Mouse (Mus musculus): Measurements from ENCODE around the gene Gtf2h3. TPM values are rescaled to one million over a fixed set of nuclear protein-coding genes. Genes with fewer than 3 reads are reported as not detected.
"Not testable (repeated sequence)": the region's sequence is repeated elsewhere in the genome, so short reads cannot be mapped to it uniquely, and the experiment has no call there.

The Gtf2h3 gene
- total RNA-seq, 2 experiments from 2014 or later: 12.5 to 13.5 TPM

GRCm38 (mm10) chr5:124629641-124630040 lies 50.7 kb downstream of the Gtf2h3 start:
- no peak for DNase-seq
- intact Hi-C loops (cut with DNase I): no loop called here

- intact Hi-C loops (cut with DNase I): no loop called here
- DNase-seq: no peak
These were observed 52.7 kb downstream of the Gtf2h3 start for GRCm38 (mm10) chr5:124631685-124632084.

- intact Hi-C loops (cut with DNase I): no loop called here
- DNase-seq: no peak
These were observed 53.5 kb downstream of the Gtf2h3 start for GRCm38 (mm10) chr5:124632461-124632860.

- intact Hi-C loops (cut with DNase I): no loop called here
- no peak for DNase-seq
These were observed 54.5 kb downstream of the Gtf2h3 start for GRCm38 (mm10) chr5:124633425-124633824.

GRCm38 (mm10) chr5:124635068-124635467 lies 56.1 kb downstream of the Gtf2h3 start:
- intact Hi-C loops (cut with DNase I); DNase-seq: not testable (repeated sequence)

- intact Hi-C loops (cut with DNase I): no loop called here
- no peak for DNase-seq
These were observed 57.2 kb downstream of the Gtf2h3 start for GRCm38 (mm10) chr5:124636139-124636538.

GRCm38 (mm10) chr5:124636694-124637093 lies 57.8 kb downstream of the Gtf2h3 start:
- intact Hi-C loops (cut with DNase I): no loop called here
- no peak for DNase-seq

- intact Hi-C loops (cut with DNase I): no loop called here
These were observed 58.4 kb downstream of the Gtf2h3 start for GRCm38 (mm10) chr5:124637300-124637699.

GRCm38 (mm10) chr5:124637836-124638235 lies 58.9 kb downstream of the Gtf2h3 start:
- DNase-seq: no peak
- intact Hi-C loops (cut with DNase I): no loop called here

More at GRCm38 (mm10) chr5:124637300-124637699, 58.4 kb downstream of the Gtf2h3 start:
- DNase-seq: no peak

Other genes with a start within 250 kb of the Gtf2h3 start
- 100 to 1,000 TPM; 121 to 128 TPM for gene Cdk2ap1, start 216.1 kb upstream of the Gtf2h3 start, total RNA-seq (2021)
- 10 to 100 TPM; 35.4 to 40.5 TPM for gene Sbno1, start 153.1 kb upstream of the Gtf2h3 start, total RNA-seq (2021)
- 100 to 1,000 TPM; 182 to 256 TPM for gene Kmt5a, start 139.2 kb upstream of the Gtf2h3 start, total RNA-seq (2021)
- gene Rilpl2, start 100.8 kb upstream of the Gtf2h3 start, total RNA-seq (2021): 1 to 10 TPM; 3.6 to 4.9 TPM
- 10 to 100 TPM; 20.5 to 26.1 TPM for gene Snrnp35, start 96.0 kb upstream of the Gtf2h3 start, total RNA-seq (2021)
- gene Rilpl1, start 47.7 kb upstream of the Gtf2h3 start, total RNA-seq (2021): 100 to 1,000 TPM; 197 to 200 TPM
- 100 to 1,000 TPM; 133 to 145 TPM for gene Tmed2, start 38.4 kb upstream of the Gtf2h3 start, total RNA-seq (2021)
- 1 to 10 TPM; 3.1 to 3.6 TPM for gene Ddx55, start 26.3 kb upstream of the Gtf2h3 start, total RNA-seq (2021)
- 10 to 100 TPM; 40.2 to 44.4 TPM for gene Eif2b1, start within 50 bp of the Gtf2h3 start, total RNA-seq (2021)
- gene Atp6v0a2, start 49.4 kb downstream of the Gtf2h3 start, total RNA-seq (2021): 10 to 100 TPM; 28.4 to 30.6 TPM
- gene Dnah10, start 145.9 kb downstream of the Gtf2h3 start, total RNA-seq (2021): under 1 TPM in 1 of 2 experiments, not detected in 1; 0.02 TPM